Mouse (Mus musculus): Measurements from ENCODE around the gene Trem2.
"Not testable (repeated sequence)": the region's sequence is repeated elsewhere in the genome, so short reads cannot be mapped to it uniquely, and the experiment has no call there.

Trem2 gene

DNA sequence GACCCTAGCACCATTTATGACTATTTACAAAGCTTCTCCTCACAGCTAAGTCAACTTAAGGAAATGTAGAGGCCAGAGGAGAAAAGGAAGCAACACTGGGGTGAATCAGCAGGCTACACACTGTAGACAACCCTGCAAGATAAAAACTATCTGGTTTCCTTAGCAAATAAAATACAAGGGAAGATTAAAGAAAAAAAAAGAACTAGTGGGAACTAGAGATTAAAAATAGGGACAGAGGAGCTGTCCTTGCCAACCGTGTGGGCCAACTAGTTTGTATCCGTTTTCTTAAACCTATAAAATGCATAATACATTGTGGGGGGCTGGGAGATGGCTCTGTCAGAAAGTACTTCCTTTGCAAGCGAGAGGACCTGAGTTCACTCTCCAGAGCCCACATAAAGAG lies 4.3 kb upstream of the Trem2 start:
- in situ Hi-C loops (cut with MboI; ENCODE audit: low pct_unique_long_range_greater_than_20kb in 1 of 2, low sequenced_read_pairs in 2 of 2, unreplicated experiment in 1 of 2): loop anchor here in 1 of 2 experiments (10.0 kb wide), 1 partner anchor 227 kb away; no protein-coding TSS in a partner anchor

DNA sequence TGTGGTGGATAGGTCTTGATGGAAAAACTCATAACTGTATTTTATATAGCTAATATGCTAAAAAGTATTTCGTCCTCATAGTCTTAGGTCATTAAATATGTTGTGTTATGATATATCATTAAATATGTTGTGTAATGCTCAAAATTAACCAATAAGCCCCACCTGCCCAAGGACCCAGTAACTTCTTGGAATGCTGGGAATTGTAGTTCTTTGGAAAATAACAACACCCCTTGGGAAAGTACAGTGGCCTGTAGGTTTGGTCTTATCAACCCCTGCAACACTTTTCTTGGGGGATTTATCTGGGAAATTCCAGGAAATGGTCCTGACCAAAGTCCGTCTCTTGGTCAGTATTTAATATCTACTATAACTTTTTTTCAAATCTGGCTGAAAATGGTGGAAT lies 3.1 kb upstream of the Trem2 start:
- in situ Hi-C loops (cut with MboI; ENCODE audit: low pct_unique_long_range_greater_than_20kb in 1 of 2, low sequenced_read_pairs in 2 of 2, unreplicated experiment in 1 of 2): loop anchor here in 1 of 2 experiments (10.0 kb wide), 1 partner anchor 228 kb away; no protein-coding TSS in a partner anchor

DNA sequence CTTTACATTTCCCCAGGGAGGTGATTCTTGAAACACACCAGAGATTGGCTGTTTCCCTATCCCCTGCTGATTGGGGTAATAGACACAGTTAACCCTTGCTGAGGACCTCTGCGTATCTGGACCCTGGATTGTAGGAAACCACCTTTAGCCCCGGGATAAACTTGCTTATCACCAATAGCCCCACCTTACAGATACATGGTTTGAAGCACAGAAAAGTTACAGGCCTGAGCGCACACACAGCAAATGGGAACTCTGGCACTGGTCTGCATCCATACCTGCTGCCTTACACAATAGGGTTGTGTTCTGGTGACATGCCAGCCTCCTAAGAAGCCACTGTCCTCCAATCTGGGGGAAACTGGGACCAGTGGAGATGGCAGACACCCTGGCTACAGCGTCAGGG lies 377 bp upstream of the Trem2 start:
- in situ Hi-C loops (cut with MboI; ENCODE audit: low pct_unique_long_range_greater_than_20kb in 1 of 2, low sequenced_read_pairs in 2 of 2, unreplicated experiment in 1 of 2): loop anchor here in 1 of 2 experiments (10.0 kb wide), 1 partner anchor 231 kb away; no protein-coding TSS in a partner anchor

DNA sequence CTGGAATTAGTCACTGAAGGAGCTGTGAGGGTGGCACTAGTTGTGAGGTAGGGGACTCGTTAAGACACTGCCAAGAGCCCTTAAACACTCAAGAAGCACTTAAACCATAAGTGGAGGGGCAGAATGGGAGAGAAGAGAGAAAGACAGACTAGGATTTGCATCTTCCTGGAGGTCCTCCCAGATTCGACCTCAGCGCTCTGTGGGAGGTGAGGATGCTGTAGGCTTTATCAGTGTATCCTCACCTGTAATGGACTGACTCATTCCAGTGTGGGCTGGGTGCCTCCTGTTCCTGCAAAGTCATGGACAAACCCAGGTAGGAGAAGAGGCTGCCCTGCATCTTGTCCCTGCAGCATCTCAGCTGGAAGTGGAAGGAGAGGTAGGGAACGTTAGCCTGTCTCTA lies 633 bp downstream of the Trem2 start:
- in situ Hi-C loops (cut with MboI; ENCODE audit: low pct_unique_long_range_greater_than_20kb in 1 of 2, low sequenced_read_pairs in 2 of 2, unreplicated experiment in 1 of 2): loop anchor here in 1 of 2 experiments (10.0 kb wide), 1 partner anchor 232 kb away; no protein-coding TSS in a partner anchor

DNA sequence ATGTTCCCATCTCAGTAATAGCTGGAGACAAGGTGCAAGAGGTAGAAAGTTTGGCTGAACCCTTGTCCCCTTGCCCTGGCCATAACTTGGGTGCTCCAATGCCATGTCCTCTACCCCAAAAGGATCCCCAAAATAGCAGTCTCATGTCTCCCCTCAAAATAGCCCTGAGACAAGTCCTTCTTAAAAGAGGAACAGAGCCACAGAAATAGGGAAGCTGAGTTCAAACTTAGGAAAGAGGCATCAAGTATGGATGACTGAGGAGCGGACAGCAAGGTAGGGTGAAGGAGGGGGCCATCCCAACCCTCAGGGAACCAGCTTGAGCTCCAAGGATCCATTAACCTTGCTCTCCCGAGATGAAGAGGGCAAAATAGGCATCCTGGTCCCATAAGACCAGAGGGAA lies 1.1 kb downstream of the Trem2 start:
- in situ Hi-C loops (cut with MboI; ENCODE audit: low pct_unique_long_range_greater_than_20kb in 1 of 2, low sequenced_read_pairs in 2 of 2, unreplicated experiment in 1 of 2): loop anchor here in 1 of 2 experiments (10.0 kb wide), 1 partner anchor 232 kb away; no protein-coding TSS in a partner anchor

DNA sequence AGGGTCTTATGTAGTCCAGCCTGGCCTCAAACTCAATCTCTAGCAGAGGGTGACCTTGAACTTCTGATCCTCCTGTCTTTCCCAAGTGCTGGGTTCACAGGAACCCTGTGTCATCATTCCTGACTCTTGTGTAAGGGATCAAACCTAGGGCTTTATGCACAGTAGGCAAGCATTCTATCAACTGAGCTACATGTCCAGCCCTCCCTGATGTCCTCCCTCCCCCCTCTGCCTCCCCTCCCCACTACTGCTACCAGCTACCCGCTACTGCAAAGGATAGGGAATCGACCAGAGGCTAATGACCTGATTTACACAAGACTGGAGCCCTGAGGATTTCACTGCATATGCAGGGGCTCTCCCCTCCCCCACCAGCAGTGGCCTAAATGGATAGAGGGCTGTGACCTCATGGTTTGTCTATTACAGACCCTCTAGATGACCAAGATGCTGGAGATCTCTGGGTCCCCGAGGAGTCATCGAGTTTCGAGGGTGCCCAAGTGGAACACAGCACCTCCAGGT lies 4.5 kb downstream of the Trem2 start:
- in situ Hi-C loops (cut with MboI; ENCODE audit: low pct_unique_long_range_greater_than_20kb in 1 of 2, low sequenced_read_pairs in 2 of 2, unreplicated experiment in 1 of 2): no loop called here

DNA sequence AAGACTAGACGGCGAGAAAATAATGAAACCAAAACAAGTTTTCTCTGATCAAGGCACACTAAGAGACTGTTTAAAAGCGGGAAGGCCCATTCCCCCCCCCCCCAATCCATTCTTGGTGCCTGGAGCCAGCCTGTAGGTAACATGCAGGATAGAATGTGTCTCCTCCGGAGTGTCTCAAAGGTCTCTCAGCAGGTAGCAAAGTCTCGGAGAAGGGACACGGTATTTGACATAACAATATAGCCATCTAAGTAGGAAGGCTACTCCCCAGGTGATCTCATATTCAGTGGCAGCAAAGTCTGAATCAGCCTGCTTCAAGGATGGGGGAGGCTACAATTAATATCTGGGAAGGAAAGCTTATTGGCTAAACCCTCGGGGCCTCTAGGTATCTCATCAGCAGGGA lies 6.8 kb downstream of the Trem2 start:
- in situ Hi-C loops (cut with MboI; ENCODE audit: low pct_unique_long_range_greater_than_20kb in 1 of 2, low sequenced_read_pairs in 2 of 2, unreplicated experiment in 1 of 2): not testable (repeated sequence)

DNA sequence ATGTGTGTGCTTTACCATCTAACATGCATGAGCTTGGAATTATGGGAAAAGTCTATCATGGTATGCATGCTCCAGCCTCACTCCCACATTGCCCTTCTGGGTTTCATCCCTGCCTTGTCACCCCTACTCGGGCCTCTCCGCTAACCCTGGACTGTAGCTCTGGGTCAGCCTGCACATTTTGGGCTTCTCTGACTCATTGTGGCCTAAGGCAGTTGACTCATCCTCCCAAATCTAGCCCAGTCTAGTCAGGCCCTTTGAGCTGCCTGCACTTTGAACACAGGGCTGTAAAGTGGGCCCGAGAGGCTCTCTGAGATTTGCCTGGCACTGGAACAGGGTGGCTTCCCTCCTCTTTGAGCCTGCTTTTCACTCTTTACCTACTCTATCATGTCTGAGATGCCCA lies 9.6 kb downstream of the Trem2 start:
- in situ Hi-C loops (cut with MboI; ENCODE audit: low pct_unique_long_range_greater_than_20kb in 1 of 2, low sequenced_read_pairs in 2 of 2, unreplicated experiment in 1 of 2): no loop called here

DNA sequence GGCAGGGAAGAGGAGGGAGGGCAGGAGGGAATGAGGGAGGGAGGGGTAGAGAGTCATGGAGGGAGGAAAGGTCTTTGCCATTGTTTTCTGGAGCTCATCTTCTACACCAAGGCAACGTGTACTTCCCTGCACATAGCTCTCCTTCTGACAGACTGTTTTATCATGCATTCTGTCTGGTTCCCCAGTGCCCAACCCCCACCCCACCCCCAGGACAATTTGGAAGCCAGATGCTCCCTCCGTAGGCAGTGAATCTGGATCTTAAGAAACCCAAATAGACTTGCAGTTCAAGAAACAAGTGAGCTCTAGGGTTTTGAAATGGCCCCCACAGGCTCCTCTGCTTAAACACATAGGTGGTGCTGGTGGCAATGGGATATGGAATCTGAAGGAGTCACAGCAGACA lies 11.7 kb downstream of the Trem2 start:
- in situ Hi-C loops (cut with MboI; ENCODE audit: low pct_unique_long_range_greater_than_20kb in 1 of 2, low sequenced_read_pairs in 2 of 2, unreplicated experiment in 1 of 2): no loop called here

DNA sequence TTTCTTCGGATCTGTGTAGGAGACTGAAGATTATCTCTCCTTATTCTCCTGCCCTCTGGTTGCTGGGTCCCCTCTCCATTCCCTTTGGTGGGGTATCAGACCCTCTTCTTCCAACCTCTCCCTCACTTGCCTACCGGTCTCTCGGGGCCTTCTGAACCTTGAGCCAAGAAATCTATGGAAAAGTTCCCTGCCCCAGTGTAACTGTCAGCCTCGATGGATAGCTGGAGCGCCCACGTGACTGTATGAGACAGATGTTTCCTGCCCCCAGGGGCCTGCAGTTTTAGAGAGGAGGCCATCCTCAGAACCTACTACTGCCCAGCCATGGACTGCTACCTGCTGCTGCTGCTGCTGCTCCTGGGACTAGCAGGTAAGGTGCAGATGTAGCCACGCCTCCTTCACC lies 13.4 kb downstream of the Trem2 start, which contains the start of gene Treml1:
Gene Treml1, plus strand, starts transcription at position 301 of the 400 bp plus-strand sequence.
- in situ Hi-C loops (cut with MboI; ENCODE audit: low pct_unique_long_range_greater_than_20kb in 1 of 2, low sequenced_read_pairs in 2 of 2, unreplicated experiment in 1 of 2): no loop called here

DNA sequence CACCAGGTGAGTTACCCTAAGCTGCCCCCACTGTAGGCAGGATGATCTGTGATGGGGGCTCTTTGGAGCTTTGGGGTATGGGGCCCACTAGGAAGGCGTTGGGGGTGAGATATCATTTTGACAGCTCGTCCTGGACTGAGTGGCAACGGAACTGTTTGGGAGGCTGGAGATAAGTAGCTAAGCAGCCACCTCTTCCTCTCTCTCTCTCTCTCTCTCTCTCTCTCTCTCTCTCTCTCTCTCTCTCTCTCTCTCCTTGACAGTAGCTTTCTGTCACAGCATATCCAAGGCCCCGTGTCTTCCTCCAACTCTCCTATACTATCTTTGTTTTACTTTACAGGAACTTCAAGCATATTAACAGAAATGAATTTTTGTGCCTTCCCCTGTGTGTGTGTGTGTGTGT lies 14.3 kb downstream of the Trem2 start:
- in situ Hi-C loops (cut with MboI; ENCODE audit: low pct_unique_long_range_greater_than_20kb in 1 of 2, low sequenced_read_pairs in 2 of 2, unreplicated experiment in 1 of 2): no loop called here

DNA sequence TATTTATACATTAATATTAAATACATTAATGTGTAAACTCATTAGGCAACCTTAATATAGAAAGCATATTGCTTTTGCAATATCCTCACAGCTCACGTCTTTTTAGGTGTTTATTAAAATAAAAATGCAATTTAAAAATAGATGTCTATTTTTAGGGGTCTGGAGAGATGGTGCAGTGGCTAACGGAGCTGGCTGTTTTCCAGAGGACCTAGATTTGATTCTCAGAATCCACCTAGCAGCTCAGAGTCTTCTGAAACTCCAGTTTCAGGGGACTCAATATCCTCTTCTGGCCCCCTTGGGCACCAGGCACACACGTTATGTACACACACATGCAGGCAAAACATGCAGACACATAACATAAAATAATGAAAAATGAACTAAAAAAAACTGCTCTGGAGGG lies 16.1 kb downstream of the Trem2 start:
- in situ Hi-C loops (cut with MboI; ENCODE audit: low pct_unique_long_range_greater_than_20kb in 1 of 2, low sequenced_read_pairs in 2 of 2, unreplicated experiment in 1 of 2): no loop called here

DNA sequence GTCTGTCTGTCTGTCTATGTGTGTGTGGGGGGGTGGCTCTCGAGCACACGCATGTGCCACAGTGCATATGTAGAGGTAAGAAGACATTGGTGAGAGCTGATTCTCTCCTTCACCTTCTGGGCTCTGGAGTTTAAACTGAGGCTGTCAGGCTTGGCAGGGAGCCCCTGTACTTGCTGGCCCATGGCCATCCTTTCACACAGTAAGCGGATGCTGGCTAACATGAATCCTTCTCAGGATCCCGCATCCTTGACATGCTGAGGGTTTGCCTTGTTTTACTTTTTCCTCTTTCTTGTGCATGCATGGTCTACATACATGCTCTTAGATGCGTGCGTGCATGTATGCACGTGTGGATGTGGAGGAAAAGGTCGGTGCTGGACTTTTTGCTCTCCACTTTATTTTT lies 16.8 kb downstream of the Trem2 start:
- in situ Hi-C loops (cut with MboI; ENCODE audit: low pct_unique_long_range_greater_than_20kb in 1 of 2, low sequenced_read_pairs in 2 of 2, unreplicated experiment in 1 of 2): no loop called here

DNA sequence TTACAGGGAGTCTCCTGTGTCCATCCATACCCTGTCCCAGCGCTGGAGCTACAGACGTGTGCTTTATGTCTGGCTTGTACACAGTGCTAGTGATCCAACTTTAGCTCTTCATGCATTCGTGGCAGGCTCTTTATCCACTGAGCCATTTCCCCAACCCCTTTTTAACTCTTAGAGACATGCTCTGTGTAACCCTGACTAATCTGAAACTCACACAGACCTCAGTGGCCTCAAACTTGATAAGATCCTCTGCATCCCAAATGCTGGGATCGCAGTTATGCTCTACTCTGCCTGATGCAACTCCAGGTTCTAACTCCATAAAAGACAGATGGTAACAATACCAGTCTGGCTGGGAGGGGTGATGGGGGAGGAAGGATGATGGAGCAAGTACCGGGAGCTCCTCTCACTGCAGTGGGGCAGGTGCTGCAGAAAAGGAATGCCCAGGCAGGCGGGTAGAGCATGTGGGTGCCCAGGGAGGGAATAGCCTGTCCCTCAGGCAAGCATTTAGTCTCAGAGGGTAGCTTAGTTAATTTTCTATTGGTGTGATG lies 17.3 kb downstream of the Trem2 start:
- in situ Hi-C loops (cut with MboI; ENCODE audit: low pct_unique_long_range_greater_than_20kb in 1 of 2, low sequenced_read_pairs in 2 of 2, unreplicated experiment in 1 of 2): no loop called here

DNA sequence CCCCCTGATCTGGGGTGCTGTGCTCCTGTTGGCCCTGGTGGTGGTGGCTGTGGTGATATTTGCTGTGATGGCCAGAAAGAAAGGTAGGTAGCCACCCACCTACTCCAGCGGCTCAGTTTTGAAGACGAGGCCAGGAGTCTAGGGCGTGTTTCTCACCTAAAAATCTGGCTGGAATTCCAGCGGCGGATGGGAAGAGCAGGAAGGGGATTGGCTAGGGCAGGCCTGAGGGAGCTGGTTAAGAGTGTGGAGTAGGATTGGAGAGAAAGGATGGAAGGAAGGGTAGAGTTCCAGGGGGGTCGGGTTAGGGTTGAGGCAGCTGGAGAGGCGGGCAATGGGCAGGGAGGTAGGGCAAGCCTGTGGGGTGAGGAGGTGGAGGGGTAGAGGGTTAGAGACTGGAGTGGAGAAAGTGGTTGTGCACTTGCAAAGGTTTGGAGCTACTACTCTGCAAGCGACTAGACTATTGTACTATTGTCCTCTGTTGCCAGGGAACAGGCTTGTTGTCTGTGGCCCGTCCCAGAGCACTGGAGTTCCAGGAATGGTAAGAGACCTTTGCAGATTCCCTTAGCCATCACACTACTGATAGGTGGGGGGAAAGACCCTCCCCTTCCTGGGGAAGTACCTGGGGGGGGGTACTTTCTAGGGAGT lies 19.4 kb downstream of the Trem2 start:
- in situ Hi-C loops (cut with MboI; ENCODE audit: low pct_unique_long_range_greater_than_20kb in 1 of 2, low sequenced_read_pairs in 2 of 2, unreplicated experiment in 1 of 2): no loop called here

DNA sequence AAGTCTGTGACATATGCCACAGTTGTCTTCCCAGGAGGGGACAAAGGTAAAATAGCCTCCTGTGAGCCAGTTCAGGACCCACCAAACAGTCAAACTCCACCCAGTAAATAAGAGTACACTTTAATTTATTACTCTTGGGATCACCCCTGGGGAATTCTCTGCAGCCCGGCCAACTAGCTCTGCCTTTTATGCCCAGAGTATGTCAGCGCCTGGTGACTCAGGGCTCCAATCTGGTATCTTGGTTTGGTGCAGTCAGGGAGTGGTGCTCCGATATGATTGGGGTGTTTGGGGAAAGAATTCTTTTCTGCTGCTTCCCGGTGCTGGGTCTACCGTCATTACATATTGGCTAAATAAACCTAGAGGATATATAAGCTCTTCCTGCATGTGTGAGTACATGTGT lies 20.6 kb downstream of the Trem2 start:
- in situ Hi-C loops (cut with MboI; ENCODE audit: low pct_unique_long_range_greater_than_20kb in 1 of 2, low sequenced_read_pairs in 2 of 2, unreplicated experiment in 1 of 2): no loop called here

DNA sequence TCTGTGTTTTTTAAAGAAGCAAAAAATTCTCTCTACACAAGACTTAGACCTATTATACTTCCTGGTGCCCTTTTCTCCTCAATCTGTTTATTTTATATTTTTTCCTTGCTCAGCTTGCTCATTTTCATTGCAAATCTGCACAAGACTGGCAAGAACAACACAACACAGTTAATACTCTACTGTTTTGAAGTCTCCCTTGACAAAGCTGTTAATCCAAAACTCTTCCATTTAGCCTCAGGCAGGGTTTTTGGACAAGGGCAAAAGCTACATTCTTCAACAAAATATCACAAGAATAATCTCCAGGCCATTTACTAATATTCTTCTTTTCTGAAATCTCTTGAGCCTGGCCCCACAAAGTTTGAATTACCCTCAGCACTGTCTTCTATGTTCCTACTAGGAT lies 25.4 kb downstream of the Trem2 start:
- in situ Hi-C loops (cut with MboI; ENCODE audit: low pct_unique_long_range_greater_than_20kb in 1 of 2, low sequenced_read_pairs in 2 of 2, unreplicated experiment in 1 of 2): no loop called here

DNA sequence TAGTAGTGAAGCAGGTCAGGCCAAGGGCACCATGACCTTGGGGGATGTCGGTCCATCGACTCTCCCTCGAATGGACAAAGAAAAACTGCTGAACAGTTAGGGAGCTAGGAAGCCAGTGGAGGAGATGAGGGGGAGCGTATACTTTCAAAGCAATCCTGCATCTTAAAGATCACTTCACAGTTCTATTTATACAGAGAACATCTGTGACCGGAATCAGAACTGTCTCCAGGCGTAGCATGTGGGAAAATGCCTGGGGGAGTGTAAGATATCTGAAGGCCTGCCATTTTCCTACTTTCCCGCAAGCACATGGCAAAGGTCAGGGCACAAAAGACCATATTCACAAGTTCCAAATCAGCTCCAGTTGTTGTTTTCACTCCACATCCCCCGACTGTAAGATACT lies 26.8 kb downstream of the Trem2 start:
- in situ Hi-C loops (cut with MboI; ENCODE audit: low pct_unique_long_range_greater_than_20kb in 1 of 2, low sequenced_read_pairs in 2 of 2, unreplicated experiment in 1 of 2): no loop called here

DNA sequence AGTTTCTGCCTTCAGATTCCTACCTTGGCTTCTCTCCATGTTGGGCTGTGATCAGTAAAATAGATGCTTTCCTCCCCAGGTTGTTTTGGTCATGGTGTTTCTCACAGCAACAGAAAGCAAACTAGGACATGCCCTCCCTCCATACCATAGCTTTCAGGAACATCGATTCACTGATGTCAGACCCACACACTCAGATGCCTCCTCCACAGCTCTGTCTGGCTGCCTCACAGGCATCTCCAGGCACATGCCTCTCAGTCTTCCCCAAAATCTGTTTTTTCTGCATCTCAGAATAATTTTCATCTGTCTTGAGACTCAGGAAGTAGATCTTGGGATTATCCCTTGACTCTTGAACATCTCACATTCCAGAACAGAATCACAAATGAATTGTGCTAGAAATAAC lies 29.9 kb downstream of the Trem2 start:
- in situ Hi-C loops (cut with MboI; ENCODE audit: low pct_unique_long_range_greater_than_20kb in 1 of 2, low sequenced_read_pairs in 2 of 2, unreplicated experiment in 1 of 2): no loop called here

DNA sequence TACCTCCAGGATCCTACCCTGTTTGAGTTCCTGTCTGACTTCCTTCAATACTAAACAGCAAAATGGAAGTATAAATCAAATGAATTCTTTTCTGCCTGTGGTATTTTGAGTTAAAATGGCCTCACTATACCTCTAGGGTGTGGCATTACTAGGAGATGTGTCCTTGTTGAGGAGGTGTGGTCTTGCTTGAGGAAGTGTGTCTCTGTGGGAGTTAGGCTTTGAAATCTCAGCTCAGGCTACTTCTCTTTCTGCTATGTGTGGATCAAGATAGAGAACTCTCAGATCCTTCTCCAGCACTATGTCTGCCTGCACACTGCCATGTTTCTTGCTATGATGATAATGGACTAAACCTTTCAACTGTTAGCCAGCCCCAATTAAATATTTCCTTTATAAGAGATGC lies 32.8 kb downstream of the Trem2 start:
- in situ Hi-C loops (cut with MboI; ENCODE audit: low pct_unique_long_range_greater_than_20kb in 1 of 2, low sequenced_read_pairs in 2 of 2, unreplicated experiment in 1 of 2): no loop called here
